22 mouse cellular contexts compared by ENCODE assay signal in genomic region chr19:53504181-53504580, GRCm38 (mm10). TPM values are rescaled to one million over a fixed set of nuclear protein-coding genes. Genes with fewer than 3 reads are reported as not detected.
DNase-seq lines count a peak whose midpoint lies in the region; ATAC-seq and TF ChIP-seq lines count a peak whose summit lies in the region.
"Had no signal": no experiment of that assay in that cellular context is flagged by ENCODE, and none has a peak within 500 bp of the region (broad histone marks: within the 10 kb centered on the region; RNA-seq: fewer than 3 reads in every experiment).

No protein-coding gene starts in this region.

- no peak for TF ChIP-seq EP300 in heart, adult 2 months (IDR thresholded peaks at IDR 0.05; ENCODE audit: insufficient read depth, low read depth, low read length)

- no peak overlapping the region for H3K4me3 ChIP-seq in heart, adult 2 months
- no peak overlapping the region for H3K4me3 ChIP-seq in heart, embryonic 15.5 days
- no peak overlapping the region for H3K4me3 ChIP-seq in heart, embryonic 11.5 days (ENCODE audit: low read depth, low read length)
- H3K4me3 ChIP-seq in thymus, adult 2 months (ENCODE audit: control insufficient read depth, insufficient read depth, low read length): no peak overlapping the region
- H3K4me3 ChIP-seq: forebrain, embryonic 10.5 days; forebrain, embryonic 13.5 days; hindbrain, embryonic 10.5 days; hindbrain, embryonic 13.5 days; intestine, embryonic 15.5 days had no signal

- 38% methylated on average over 7 of the region's 7 CpGs for WGBS in heart, adult 2 months
- whole genome bisulfite sequencing in heart, embryonic 15.5 days: 48% methylated on average over 7 of the region's 7 CpGs
- 67% methylated on average over 7 of the region's 7 CpGs for WGBS in heart, embryonic 11.5 days (ENCODE audit: insufficient replicate concordance)
- WGBS in thymus, adult 2 months: 91% methylated on average over 7 of the region's 7 CpGs

- H3K27ac ChIP-seq in heart, adult 2 months: peak overlapping the region; percentile 40
- H3K27ac ChIP-seq in heart, embryonic 15.5 days: 0 out of 2 replicates have a peak overlapping the region, but pooled peaks have one; percentile 50
- no peak overlapping the region for H3K27ac ChIP-seq in heart, embryonic 11.5 days (ENCODE audit: low read depth, low read length)
- peak overlapping the region; percentile 72; the same call in 1 of the 2 replicates for H3K27ac ChIP-seq in thymus, adult 2 months (ENCODE audit: control insufficient read depth, insufficient read depth, low read length)
- H3K27ac ChIP-seq: forebrain, embryonic 10.5 days; forebrain, embryonic 13.5 days; hindbrain, embryonic 10.5 days; hindbrain, embryonic 13.5 days; intestine, embryonic 15.5 days had no signal

- DNase-seq in heart, adult 2 months: no peak
- DNase-seq in heart, adult 9 months (ENCODE audit: low spot score in 2 of 2): no peak
- DNase-seq in thymus, adult 2 months: no peak
- no peak for DNase-seq in thymus, postnatal 0 days (ENCODE audit: low spot score)
- DNase-seq: adrenal gland, adult 2 months; adrenal gland, postnatal 14 days; cerebellum, adult 11 months; cerebellum, adult 8-10 months; cerebellum, postnatal 14 days; gastrocnemius, postnatal 25 days; kidney, adult 11 months; kidney, adult 8-10 months had no signal

- no peaks in the 10 kb centered on the region for H3K9me3 ChIP-seq in heart, embryonic 15.5 days (replicated peaks)
- no peaks in the 10 kb centered on the region for H3K9me3 ChIP-seq in heart, embryonic 11.5 days (replicated peaks; ENCODE audit: control insufficient read depth, low read length)
- H3K9me3 ChIP-seq: forebrain, embryonic 10.5 days; forebrain, embryonic 13.5 days; hindbrain, embryonic 10.5 days; hindbrain, embryonic 13.5 days; intestine, embryonic 15.5 days had no signal

- peaks cover 8% of the 10 kb centered on the region for H3K4me1 ChIP-seq in heart, adult 2 months (ENCODE audit: control insufficient read depth, insufficient read depth, low read length)
- H3K4me1 ChIP-seq in heart, embryonic 15.5 days (replicated peaks): peaks cover 50% of the 10 kb centered on the region
- H3K4me1 ChIP-seq in heart, embryonic 11.5 days (ENCODE audit: control insufficient read depth, insufficient read depth, low read length): peaks cover 38% of the 10 kb centered on the region
- peaks cover 56% of the 10 kb centered on the region for H3K4me1 ChIP-seq in thymus, adult 2 months (replicated peaks; ENCODE audit: control insufficient read depth, insufficient read depth, low read length)

- no peak overlapping the region for H3K9ac ChIP-seq in heart, adult 2 months (ENCODE audit: low read depth, low read length)
- no peak overlapping the region for H3K9ac ChIP-seq in heart, embryonic 15.5 days
- H3K9ac ChIP-seq in heart, embryonic 11.5 days (ENCODE audit: low read depth, low read length): no peak overlapping the region
- H3K9ac ChIP-seq: forebrain, embryonic 13.5 days; hindbrain, embryonic 13.5 days; intestine, embryonic 15.5 days had no signal

- intact Hi-C loops in heart, adult 2 months (cut with DNase I): no loop called here

- H3K79me2 ChIP-seq in heart, adult 2 months (replicated peaks; ENCODE audit: control insufficient read depth, insufficient read depth, low read length): no peaks in the 10 kb centered on the region

- H3K27me3 ChIP-seq in heart, adult 2 months (ENCODE audit: control insufficient read depth, insufficient read depth, low read length): no peaks in the 10 kb centered on the region
- H3K27me3 ChIP-seq in heart, embryonic 15.5 days: no peaks in the 10 kb centered on the region
- no peaks in the 10 kb centered on the region for H3K27me3 ChIP-seq in heart, embryonic 11.5 days (ENCODE audit: control insufficient read depth, insufficient read depth, low read length)
- no peaks in the 10 kb centered on the region for H3K27me3 ChIP-seq in thymus, adult 2 months (ENCODE audit: control insufficient read depth, insufficient read depth, low read length)
- H3K27me3 ChIP-seq: forebrain, embryonic 13.5 days; hindbrain, embryonic 13.5 days had no signal

- H3K36me3 ChIP-seq in heart, adult 2 months (ENCODE audit: control insufficient read depth, insufficient read depth, low read length): no peaks in the 10 kb centered on the region
- no peaks in the 10 kb centered on the region for H3K36me3 ChIP-seq in heart, embryonic 15.5 days
- H3K36me3 ChIP-seq in heart, embryonic 11.5 days (ENCODE audit: control insufficient read depth, insufficient read depth, low read length): no peaks in the 10 kb centered on the region
- H3K36me3 ChIP-seq in thymus, adult 2 months (ENCODE audit: control insufficient read depth, insufficient read depth, low read length): no peaks in the 10 kb centered on the region
- H3K36me3 ChIP-seq: forebrain, embryonic 10.5 days; hindbrain, embryonic 10.5 days; hindbrain, embryonic 13.5 days; intestine, embryonic 15.5 days had no signal

- TF ChIP-seq POLR2A in heart, adult 2 months (IDR thresholded peaks at IDR 0.05; ENCODE audit: insufficient read depth, low read depth, low read length): no peak
- TF ChIP-seq POLR2A in thymus, adult 2 months (IDR thresholded peaks at IDR 0.05; ENCODE audit: control insufficient read depth, extremely low read depth, insufficient read depth, low read length, poor library complexity): no peak

- H3K4me2 ChIP-seq in heart, embryonic 15.5 days: no peak overlapping the region
- no peak overlapping the region for H3K4me2 ChIP-seq in heart, embryonic 11.5 days
- H3K4me2 ChIP-seq: forebrain, embryonic 13.5 days; hindbrain, embryonic 13.5 days; intestine, embryonic 15.5 days had no signal

- no peak for TF ChIP-seq CTCF in heart, adult 2 months (IDR thresholded peaks at IDR 0.05)
- TF ChIP-seq CTCF in thymus, adult 2 months (IDR thresholded peaks at IDR 0.05; ENCODE audit: borderline replicate concordance, control insufficient read depth, extremely low read depth, insufficient read depth, low read length, poor library complexity): no peak

- no peak for ATAC-seq in heart, embryonic 15.5 days (replicated peaks; ENCODE audit: insufficient number of reproducible peaks, insufficient read depth, low FRiP score, low read depth)
- no peak for ATAC-seq in heart, embryonic 11.5 days (replicated peaks; ENCODE audit: insufficient number of reproducible peaks, low FRiP score, low TSS enrichment)
- ATAC-seq: CD4-positive, CD25-positive, alpha-beta regulatory T cell, adult 4 months; forebrain, embryonic 13.5 days; forebrain, embryonic 16.5 days; hindbrain, embryonic 16.5 days; intestine, embryonic 15.5 days had no signal

RNA-seq across cellular contexts. Expression of gene Dusp5, which starts 24.7 kb away (rescaled TPM):
- total RNA-seq in heart, adult 2 months (2021): 1 to 10 TPM; 4.7 to 6.9 TPM
- polyA plus RNA-seq in heart, adult 2 months (2012; rRNA removed): 7.5 and 7.6 TPM in 2 replicates
- 7.4 and 10.4 TPM in 2 replicates for polyA plus RNA-seq in heart, embryonic 15.5 days (2015; fragmentation: Nextera tagmentation; extraction: Ambion mirVana)
- 9.2 and 9.4 TPM in 2 replicates for polyA plus RNA-seq in heart, embryonic 11.5 days (2014; fragmentation: Nextera tagmentation; extraction: Ambion mirVana)
- polyA plus RNA-seq in thymus, adult 2 months (2012; rRNA removed): 46.7 and 57.6 TPM in 2 replicates
- polyA plus RNA-seq in thymus, postnatal 0 days (2015; fragmentation: Nextera tagmentation; extraction: Ambion mirVana): 33.2 and 34.4 TPM in 2 replicates
